Mouse (Mus musculus) frontal cortex, postnatal 14 days (tissue): Measurements from ENCODE around the gene Cacna1b.

Source experiments
- DNase-seq, 2 experiments: peaks; one replicate each; pipeline ENCODE4 v3.0.0; 2022; ENCODE audit warnings: low spot score in 2 of 2

The Cacna1b gene

GRCm38 (mm10) chr2:24659150-24659775 is 103.7 kb downstream of the Cacna1b start:
- no peak for DNase-seq

- no peak for DNase-seq
Measured at GRCm38 (mm10) chr2:24648503-24648902, 114.4 kb downstream of the Cacna1b start.

DNA sequence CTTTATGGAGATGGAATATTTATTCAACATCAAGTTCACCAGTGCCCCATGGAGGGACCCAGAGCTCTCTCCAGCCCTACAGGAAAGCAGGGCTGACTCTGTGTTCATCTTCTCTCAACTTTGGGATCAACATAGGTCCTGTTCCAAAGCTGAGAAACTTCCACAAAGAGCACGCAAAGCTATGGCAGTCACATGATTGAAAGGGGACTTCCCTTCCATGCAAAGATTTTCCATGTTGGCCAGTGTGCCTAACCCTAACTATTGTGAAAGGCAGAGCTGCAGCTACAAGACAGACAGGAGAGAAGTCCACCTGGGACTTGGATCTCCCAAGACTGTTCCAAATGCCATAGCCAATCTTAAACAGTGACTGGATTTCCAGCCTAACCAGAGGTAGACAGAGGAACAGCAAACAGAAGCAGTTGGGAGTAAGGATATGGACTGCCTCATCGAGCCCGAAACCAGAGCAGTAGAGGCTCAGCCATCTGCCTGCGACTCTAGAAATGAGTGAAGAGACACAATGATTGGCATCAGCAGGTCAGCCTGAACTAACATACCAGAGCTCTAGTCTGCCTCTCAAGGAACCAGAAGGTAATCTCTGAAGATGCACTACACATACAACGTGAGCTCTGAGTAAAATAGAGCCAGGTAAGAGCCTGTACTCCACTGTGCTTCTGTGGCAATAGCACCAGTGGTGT is 116.4 kb downstream of the Cacna1b start:
- DNase-seq = no peak

DNA sequence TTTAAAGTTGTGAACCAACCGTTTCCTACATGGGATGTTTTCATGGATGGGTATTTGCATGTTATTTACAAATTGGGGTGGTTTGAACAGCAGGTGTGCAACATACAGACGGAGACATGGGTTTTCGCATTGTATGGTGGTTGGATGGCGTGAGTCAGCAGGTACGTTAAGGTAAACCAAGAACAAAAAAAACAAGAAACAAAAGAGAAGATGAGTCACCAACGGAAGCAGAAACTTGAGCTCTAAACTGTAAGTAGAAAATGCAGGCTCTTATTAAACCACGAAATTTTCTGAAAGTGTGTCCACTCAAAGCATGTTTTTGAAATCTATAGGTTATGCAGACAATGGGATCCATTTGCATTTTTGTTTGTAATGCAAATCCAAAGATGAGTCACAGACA is 120.1 kb downstream of the Cacna1b start:
- no peak for DNase-seq

GRCm38 (mm10) chr2:24638102-24638954 is 124.6 kb downstream of the Cacna1b start:
- no peak for DNase-seq

GRCm38 (mm10) chr2:24633645-24634044 is 129.3 kb downstream of the Cacna1b start:
- no peak for DNase-seq

GRCm38 (mm10) chr2:24617141-24617540 is 145.8 kb downstream of the Cacna1b start:
- no peak for DNase-seq

DNA sequence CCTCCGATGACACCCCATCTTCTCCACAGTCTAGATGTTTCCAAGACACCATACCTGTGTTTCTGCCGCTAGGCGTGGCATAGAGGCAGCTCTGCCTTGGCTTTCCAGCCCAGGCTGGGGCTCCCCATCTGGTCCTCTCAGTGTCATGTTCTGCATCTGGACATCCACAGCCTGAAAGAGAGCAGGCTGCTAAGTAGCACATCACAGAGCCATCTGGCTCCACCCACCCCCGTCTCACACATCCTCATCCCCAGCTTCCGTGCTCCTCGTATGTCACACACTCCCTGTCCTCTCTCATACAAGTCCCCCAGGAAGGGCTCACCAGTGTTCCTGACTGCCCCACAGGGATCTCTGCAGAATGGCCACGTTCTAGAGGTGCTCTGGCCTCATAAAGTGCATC is 153.2 kb downstream of the Cacna1b start:
- peak in 1 of 2 experiments; percentile 37 for DNase-seq

GRCm38 (mm10) chr2:24608765-24609138 is 154.2 kb downstream of the Cacna1b start:
- DNase-seq = no peak

DNA sequence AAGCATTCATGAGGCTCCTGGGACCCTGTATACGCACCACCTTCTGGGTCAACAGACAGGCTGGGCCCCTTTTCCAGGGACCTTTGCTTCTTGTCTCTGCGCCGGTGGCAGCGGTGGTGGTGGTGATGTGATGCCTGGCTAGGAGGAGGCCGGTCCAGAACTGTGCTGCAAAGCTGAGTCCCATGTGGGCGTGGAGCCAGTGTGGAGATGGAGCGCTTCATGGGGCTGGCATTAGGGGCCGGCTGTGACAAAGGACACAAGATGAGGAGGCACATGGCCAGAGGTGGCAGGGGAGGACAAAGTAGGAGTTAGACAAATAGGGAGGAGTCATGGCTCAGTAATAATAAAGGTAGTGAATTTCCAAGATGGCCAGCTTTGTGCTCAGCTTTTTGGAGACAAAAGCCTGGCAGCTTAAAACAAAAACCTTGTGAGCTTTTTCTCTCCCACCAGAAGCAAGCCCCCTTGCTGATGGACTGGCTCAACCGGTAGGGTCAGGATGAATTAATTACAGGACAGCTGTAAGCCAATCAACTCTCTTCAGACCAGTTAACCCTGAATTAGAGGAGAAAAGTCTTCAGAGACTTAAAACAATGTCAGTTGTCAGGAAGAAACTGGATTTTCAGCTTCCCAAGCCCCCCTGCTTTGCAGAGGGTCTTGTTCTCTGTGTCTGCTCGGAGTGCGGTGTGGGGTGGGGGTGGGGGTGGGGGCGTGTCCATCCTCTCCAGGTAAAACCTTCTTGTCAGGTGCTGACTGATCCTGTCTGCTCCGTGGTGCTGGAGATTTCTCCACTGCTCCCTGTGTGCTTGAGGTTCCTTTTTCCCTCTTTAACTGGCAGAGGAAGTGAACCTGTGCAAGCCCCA is 154.8 kb downstream of the Cacna1b start:
- DNase-seq = no peak

GRCm38 (mm10) chr2:24606531-24606930 is 156.4 kb downstream of the Cacna1b start:
- DNase-seq = no peak

DNA sequence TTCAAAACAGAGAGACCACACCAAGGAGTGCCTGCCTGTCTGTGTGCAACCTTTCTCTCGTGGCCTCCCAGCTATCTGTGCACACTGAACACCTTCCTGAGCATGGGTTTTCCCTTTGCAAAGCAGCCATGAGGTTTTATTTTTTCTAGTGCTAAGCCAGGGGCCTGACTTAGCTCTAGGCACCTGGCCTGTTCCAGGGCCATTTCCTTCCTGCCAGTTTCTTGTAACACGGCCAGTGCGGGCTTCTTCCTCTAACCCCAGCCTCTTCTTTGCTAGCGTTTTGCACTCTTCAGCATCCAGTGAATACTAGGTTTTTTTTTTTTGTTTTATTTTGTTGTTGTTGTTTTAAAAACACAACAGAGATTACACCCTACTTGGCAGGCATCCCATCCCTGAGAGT is 157.9 kb downstream of the Cacna1b start:
- DNase-seq = no peak

GRCm38 (mm10) chr2:24589426-24589825 is 173.5 kb downstream of the Cacna1b start:
- DNase-seq = no peak

DNA sequence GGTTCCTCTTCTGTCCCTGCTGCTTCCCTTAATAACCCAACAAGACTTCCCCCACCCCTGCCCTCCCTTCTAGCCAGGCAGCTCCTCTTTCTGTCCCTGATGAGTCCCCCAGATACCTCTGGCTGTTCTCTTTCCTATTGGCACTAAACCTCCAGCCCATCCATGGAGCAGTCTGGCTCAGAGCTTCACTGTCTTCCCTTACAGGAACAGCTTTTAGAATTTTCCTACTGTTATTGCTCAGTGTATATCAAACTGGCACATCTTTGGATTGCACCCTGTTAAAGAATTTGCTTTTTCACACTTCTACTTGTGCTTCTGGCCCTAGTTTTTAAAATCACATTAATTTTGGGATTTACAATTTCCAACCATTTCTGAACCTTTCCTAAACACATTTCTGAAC is 175.0 kb downstream of the Cacna1b start:
- DNase-seq = no peak

- peak in 1 of 2 experiments; percentile 57 for DNase-seq
Measured at GRCm38 (mm10) chr2:24574616-24575015, 188.3 kb downstream of the Cacna1b start.

- DNase-seq = no peak
Measured at GRCm38 (mm10) chr2:24570917-24571316, 192.0 kb downstream of the Cacna1b start.

- no peak for DNase-seq
Measured at GRCm38 (mm10) chr2:24568555-24568954, 194.4 kb downstream of the Cacna1b start.

GRCm38 (mm10) chr2:24562547-24563290 is 200.2 kb downstream of the Cacna1b start:
- no peak for DNase-seq

GRCm38 (mm10) chr2:24561946-24562345 is 201.0 kb downstream of the Cacna1b start:
- DNase-seq = no peak

GRCm38 (mm10) chr2:24560201-24560600 is 202.8 kb downstream of the Cacna1b start:
- no peak for DNase-seq

DNA sequence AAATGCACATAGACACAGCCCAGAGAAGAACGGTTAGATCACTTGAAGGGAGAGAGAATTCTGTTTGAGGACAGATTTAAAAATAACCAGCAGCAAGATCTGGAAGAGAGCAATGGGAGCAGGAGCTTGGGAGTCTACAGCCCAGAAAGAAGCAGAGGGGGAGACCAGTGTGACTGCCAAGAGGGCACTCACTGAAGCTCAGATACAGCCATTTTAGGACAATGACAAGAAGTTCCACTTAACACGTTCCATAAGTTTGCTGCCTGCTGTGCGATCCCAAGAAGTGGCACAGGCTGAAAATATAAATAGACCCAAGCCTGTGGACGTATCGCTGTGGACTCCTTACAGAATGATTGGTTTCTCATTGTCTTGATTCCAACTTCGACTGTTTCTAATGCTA is 206.6 kb downstream of the Cacna1b start:
- DNase-seq = no peak
